Comparison of ENCODE assay signal across 14 mouse cellular contexts in genomic region chr13:10309811-10310210, GRCm38 (mm10). TPM values are rescaled to one million over a fixed set of nuclear protein-coding genes. Genes with fewer than 3 reads are reported as not detected.
DNase-seq lines count a peak whose midpoint lies in the region.
"Had no signal": no experiment of that assay in that cellular context is flagged by ENCODE, and none has a peak within 500 bp of the region (broad histone marks: within the 10 kb centered on the region; RNA-seq: fewer than 3 reads in every experiment).

No protein-coding gene starts in this region.

- DNase-seq in adrenal gland, adult 2 months: peak; percentile 15
- DNase-seq in adrenal gland, adult 18-20 months (ENCODE audit: low spot score in 2 of 2): no peak
- peak; percentile 2 for DNase-seq in gastrocnemius, postnatal 10 days
- no peak for DNase-seq in gastrocnemius, postnatal 25 days
- DNase-seq in lung, postnatal 10 days: peak; percentile 2
- no peak for DNase-seq in lung, adult 18-20 months
- peak; percentile 7 for DNase-seq in retina, postnatal 1 day
- DNase-seq in cerebellum, adult 18-20 months: no peak
- DNase-seq: B cell, adult 2 months; cerebellum, adult 11 months; cerebellum, adult 9-10 months; heart, adult 2 months; heart, postnatal 36 days had no signal

RNA-seq across cellular contexts. Expression of gene Chrm3, which starts 50.8 kb away (rescaled TPM):
- total RNA-seq in adrenal gland, adult 2 months (2021): 1 to 10 TPM; 4.2 to 4.5 TPM
- 1.3 and 3.0 TPM in 2 replicates for polyA plus RNA-seq in adrenal gland, adult 2 months (2012; rRNA removed)
- 1 to 10 TPM; 2.4 to 2.9 TPM for total RNA-seq in adrenal gland, adult 18-20 months (2021)
- total RNA-seq in gastrocnemius, postnatal 10 days (2021): 1 to 10 TPM in 1 of 2 experiments, under 1 TPM in 1; 0.80 to 1.1 TPM
- total RNA-seq in gastrocnemius, postnatal 25 days (2021): 1 to 10 TPM in 1 of 2 experiments, under 1 TPM in 1; 0.20 to 1.1 TPM
- polyA plus RNA-seq: G1E had no signal

Comparison
In these comparisons a context has a peak if more than half of its experiments do, and no peak if none do; other contexts are left out.
1. DNase-seq: peak in adrenal gland, adult 2 months (single experiment), gastrocnemius, postnatal 10 days (single experiment), lung, postnatal 10 days (single experiment) and retina, postnatal 1 day (single experiment); none in adrenal gland, adult 18-20 months (0 of 2), gastrocnemius, postnatal 25 days (single experiment), lung, adult 18-20 months (0 of 2) and cerebellum, adult 18-20 months (0 of 2).